Mouse (Mus musculus) hindbrain, embryonic 13.5 days (tissue): ENCODE measurements at regions not wholly inside any gene's neighbourhood (a gene's known extent, or its start where the extent isn't known, plus 50 kb on each side); places are given as distances from the start of the nearest gene placed in this dataset.

ENCODE experiments used
- ATAC-seq: fragments of 200-750 bp; cut with Nextera tagmentation; 2 replicates; pipeline ENCODE4 v1.8.0; 2017; ENCODE audit warnings: moderate TSS enrichment; ENCODE audit not compliant: low FRiP score
- H3K27ac ChIP-seq: fragments of 300-500 bp; sonication (generic); 2 replicates; pipeline ENCODE4 v1.5.1; 2015; ENCODE audit warnings: inconsistent platforms, mild to moderate bottlenecking, moderate library complexity
- H3K27me3 ChIP-seq: fragments of 300-500 bp; sonication (generic); 2 replicates; pipeline ENCODE4 v1.6.1; 2015; ENCODE audit warnings: mild to moderate bottlenecking, inconsistent platforms
- H3K36me3 ChIP-seq: fragments of 300-500 bp; sonication (generic); 2 replicates; pipeline ENCODE4 v1.6.1; 2015; ENCODE audit warnings: mild to moderate bottlenecking, inconsistent platforms
- H3K4me1 ChIP-seq: fragments of 300-500 bp; sonication (generic); replicated peaks from 2 replicates; pipeline ENCODE4 v1.6.1; 2015; ENCODE audit warnings: inconsistent platforms
- H3K4me2 ChIP-seq: fragments of 300-500 bp; sonication (generic); 2 replicates; pipeline ENCODE4 v1.6.1; 2015; ENCODE audit warnings: inconsistent platforms, mild to moderate bottlenecking, moderate library complexity
- H3K4me3 ChIP-seq: fragments of 300-500 bp; sonication (generic); 2 replicates; pipeline ENCODE4 v1.5.1; 2015; ENCODE audit warnings: mild to moderate bottlenecking, inconsistent platforms
- H3K9ac ChIP-seq: fragments of 300-500 bp; sonication (generic); 2 replicates; pipeline ENCODE4 v1.6.1; 2015; ENCODE audit warnings: mild to moderate bottlenecking, inconsistent platforms
- H3K9me3 ChIP-seq: fragments of 300-500 bp; sonication (generic); 2 replicates; pipeline ENCODE4 v1.6.1; 2016; ENCODE audit warnings: inconsistent platforms
- WGBS: fragments of 180-500 bp; shearing (Covaris S2); methylation state at CpG from one replicate; pipeline ENCODE4 v1.1.7; 2015; 5-methylcytosine and 5-hydroxymethylcytosine counted together

GRCm38 (mm10) chr15:10846722-10847121 is 105.4 kb upstream of the C1qtnf3 start:
- Histone ChIP-seq H3K9ac (no peak overlapping the region), H3K36me3 (no peaks in the 10 kb centered on the region), H3K4me1 (no peaks in the 10 kb centered on the region), H3K9me3 (no peaks in the 10 kb centered on the region; the same call in 1 of the 2 replicates), H3K27ac (no peak overlapping the region), H3K4me2 (no peak overlapping the region), H3K4me3 (no peak overlapping the region), H3K27me3 (no peaks in the 10 kb centered on the region)
- WGBS = 98% methylated on average over 4 of the region's 4 CpGs
- ATAC-seq = no peak

- Histone ChIP-seq H3K4me3 (no peak overlapping the region), H3K36me3 (no peaks in the 10 kb centered on the region), H3K9me3 (no peaks in the 10 kb centered on the region), H3K4me2 (no peak overlapping the region), H3K4me1 (no peaks in the 10 kb centered on the region), H3K9ac (no peak overlapping the region), H3K27ac (no peak overlapping the region), H3K27me3 (no peaks in the 10 kb centered on the region)
- ATAC-seq = no peak
- WGBS = 92% methylated on average over 7 of the region's 7 CpGs
Measured at GRCm38 (mm10) chr15:10864004-10864775, 87.9 kb upstream of the C1qtnf3 start.

GRCm38 (mm10) chr15:10865109-10865508 is 87.0 kb upstream of the C1qtnf3 start:
- no peak for ATAC-seq
- 89% methylated on average over 5 of the region's 5 CpGs for WGBS

GRCm38 (mm10) chr15:10866794-10867193 is 85.3 kb upstream of the C1qtnf3 start:
- no peaks in the 10 kb centered on the region for H3K9me3 ChIP-seq
- H3K36me3 ChIP-seq = no peaks in the 10 kb centered on the region
- 84% methylated on average over 5 of the region's 5 CpGs for WGBS
- no peak overlapping the region for H3K9ac ChIP-seq
- H3K4me3 ChIP-seq = no peak overlapping the region
- no peak for ATAC-seq
- H3K27ac ChIP-seq = no peak overlapping the region
- H3K4me1 ChIP-seq = no peaks in the 10 kb centered on the region
- H3K27me3 ChIP-seq = no peaks in the 10 kb centered on the region
- H3K4me2 ChIP-seq = no peak overlapping the region

More at GRCm38 (mm10) chr15:10865109-10865508, 87.0 kb upstream of the C1qtnf3 start:
- H3K27me3 ChIP-seq = no peaks in the 10 kb centered on the region
- no peak overlapping the region for H3K4me3 ChIP-seq
- no peak overlapping the region for H3K4me2 ChIP-seq
- H3K27ac ChIP-seq = no peak overlapping the region
- H3K4me1 ChIP-seq = no peaks in the 10 kb centered on the region
- no peak overlapping the region for H3K9ac ChIP-seq
- no peaks in the 10 kb centered on the region for H3K9me3 ChIP-seq
- no peaks in the 10 kb centered on the region for H3K36me3 ChIP-seq

- Histone ChIP-seq H3K4me3 (no peak overlapping the region), H3K27me3 (no peaks in the 10 kb centered on the region), H3K4me2 (no peak overlapping the region), H3K9me3 (no peaks in the 10 kb centered on the region), H3K36me3 (no peaks in the 10 kb centered on the region), H3K4me1 (no peaks in the 10 kb centered on the region), H3K27ac (no peak overlapping the region), H3K9ac (no peak overlapping the region)
- 93% methylated on average over 7 of the region's 7 CpGs for WGBS
- ATAC-seq = no peak
Measured at GRCm38 (mm10) chr15:10868115-10868514, 84.0 kb upstream of the C1qtnf3 start.

- 68% methylated on average over 14 of the region's 14 CpGs for WGBS
- ATAC-seq = peak; percentile 35
- H3K4me3 ChIP-seq = no peak overlapping the region
Measured at GRCm38 (mm10) chr15:10868716-10869585, 83.2 kb upstream of the C1qtnf3 start.

GRCm38 (mm10) chr15:10869879-10870278 is 82.3 kb upstream of the C1qtnf3 start:
- Histone ChIP-seq H3K4me3 (no peak overlapping the region), H3K27ac (no peak overlapping the region), H3K9ac (no peak overlapping the region), H3K36me3 (no peaks in the 10 kb centered on the region), H3K4me1 (no peaks in the 10 kb centered on the region), H3K4me2 (no peak overlapping the region), H3K27me3 (no peaks in the 10 kb centered on the region), H3K9me3 (no peaks in the 10 kb centered on the region)
- WGBS = 63% methylated on average over 13 of the region's 13 CpGs
- no peak for ATAC-seq

More at GRCm38 (mm10) chr15:10868716-10869585, 83.2 kb upstream of the C1qtnf3 start:
- H3K36me3 ChIP-seq = no peaks in the 10 kb centered on the region
- no peak overlapping the region for H3K4me2 ChIP-seq
- H3K27ac ChIP-seq = no peak overlapping the region
- H3K4me1 ChIP-seq = no peaks in the 10 kb centered on the region
- H3K9ac ChIP-seq = no peak overlapping the region
- H3K9me3 ChIP-seq = no peaks in the 10 kb centered on the region
- no peaks in the 10 kb centered on the region for H3K27me3 ChIP-seq

- H3K27ac ChIP-seq = no peak overlapping the region
- 13% methylated on average over 13 of the region's 13 CpGs for WGBS
- no peaks in the 10 kb centered on the region for H3K27me3 ChIP-seq
- H3K4me1 ChIP-seq = no peaks in the 10 kb centered on the region
- no peak overlapping the region for H3K4me3 ChIP-seq
- no peak overlapping the region for H3K9ac ChIP-seq
- no peaks in the 10 kb centered on the region for H3K36me3 ChIP-seq
- no peaks in the 10 kb centered on the region for H3K9me3 ChIP-seq
- ATAC-seq = no peak
- no peak overlapping the region for H3K4me2 ChIP-seq
Measured at GRCm38 (mm10) chr15:10872322-10872967, 79.7 kb upstream of the C1qtnf3 start.

GRCm38 (mm10) chr15:10876328-10876727 is 75.8 kb upstream of the C1qtnf3 start:
- H3K9me3 ChIP-seq = no peaks in the 10 kb centered on the region
- H3K9ac ChIP-seq = no peak overlapping the region
- H3K4me1 ChIP-seq = no peaks in the 10 kb centered on the region
- no peak overlapping the region for H3K27ac ChIP-seq
- H3K4me2 ChIP-seq = no peak overlapping the region
- no peak for ATAC-seq
- 78% methylated on average over 5 of the region's 5 CpGs for WGBS
- no peak overlapping the region for H3K4me3 ChIP-seq
- H3K36me3 ChIP-seq = no peaks in the 10 kb centered on the region
- H3K27me3 ChIP-seq = no peaks in the 10 kb centered on the region

- Histone ChIP-seq H3K36me3 (no peaks in the 10 kb centered on the region), H3K27ac (no peak overlapping the region), H3K4me2 (no peak overlapping the region), H3K27me3 (no peaks in the 10 kb centered on the region), H3K9ac (no peak overlapping the region), H3K4me3 (no peak overlapping the region), H3K4me1 (no peaks in the 10 kb centered on the region), H3K9me3 (0 out of 2 replicates have a peak, but pooled peaks cover 7% of the 10 kb centered on the region)
- no peak for ATAC-seq
- 93% methylated on average over 1 of the region's 1 CpGs for WGBS
Measured at GRCm38 (mm10) chr15:10881726-10882125, 70.4 kb upstream of the C1qtnf3 start.

GRCm38 (mm10) chr15:10887990-10888389 is 64.1 kb upstream of the C1qtnf3 start:
- WGBS = 86% methylated on average over 6 of the region's 6 CpGs

More at GRCm38 (mm10) chr15:10887990-10888389, 64.1 kb upstream of the C1qtnf3 start:
- H3K27ac ChIP-seq = no peak overlapping the region
- ATAC-seq = no peak
- no peak overlapping the region for H3K9ac ChIP-seq
- H3K4me2 ChIP-seq = no peak overlapping the region
- 0 out of 2 replicates have a peak, but pooled peaks cover 7% of the 10 kb centered on the region for H3K9me3 ChIP-seq
- peaks cover 10% of the 10 kb centered on the region for H3K4me1 ChIP-seq
- H3K36me3 ChIP-seq = no peaks in the 10 kb centered on the region
- no peaks in the 10 kb centered on the region for H3K27me3 ChIP-seq
- H3K4me3 ChIP-seq = no peak overlapping the region
